ENCODE assay signal across 17 mouse cellular contexts in genomic region chr17:9162148-9162547, GRCm38 (mm10).
"Had no signal": no experiment of that assay in that cellular context is flagged by ENCODE, and none has a peak within 500 bp of the region (broad histone marks: within the 10 kb centered on the region; RNA-seq: fewer than 3 reads in every experiment).

No protein-coding gene starts in this region.

- H3K27ac ChIP-seq: lung, embryonic 15.5 days; macrophage; midbrain, embryonic 13.5 days; midbrain, embryonic 15.5 days; neural tube, embryonic 12.5 days; stomach, embryonic 15.5 days; stomach, postnatal 0 days had no signal

- H3K27me3 ChIP-seq: midbrain, embryonic 13.5 days; midbrain, embryonic 15.5 days; neural tube, embryonic 12.5 days; stomach, embryonic 15.5 days had no signal

- H3K4me3 ChIP-seq: lung, embryonic 15.5 days; midbrain, embryonic 13.5 days; midbrain, embryonic 15.5 days; neural tube, embryonic 12.5 days; stomach, embryonic 15.5 days had no signal

- DNase-seq: liver, postnatal 0 days; lung, adult 2 months; lung, postnatal 14 days; lung, postnatal 36 days; right cerebral cortex, postnatal 14 days; thymus, adult 2 months; thymus, postnatal 25 days; thymus, postnatal 4 days had no signal

- H3K4me1 ChIP-seq: neural tube, embryonic 12.5 days had no signal

- H3K9me3 ChIP-seq: lung, embryonic 15.5 days; midbrain, embryonic 13.5 days; midbrain, embryonic 15.5 days; neural tube, embryonic 12.5 days; stomach, embryonic 15.5 days had no signal

- H3K4me2 ChIP-seq: lung, embryonic 15.5 days; midbrain, embryonic 11.5 days; midbrain, embryonic 13.5 days; midbrain, embryonic 15.5 days; neural tube, embryonic 12.5 days; stomach, embryonic 15.5 days had no signal

- ATAC-seq: liver, postnatal 0 days; lung, postnatal 0 days; midbrain, embryonic 13.5 days; midbrain, embryonic 15.5 days had no signal

- H3K9ac ChIP-seq: liver, postnatal 0 days; lung, embryonic 15.5 days; midbrain, embryonic 13.5 days; midbrain, embryonic 15.5 days; neural tube, embryonic 12.5 days; stomach, embryonic 15.5 days had no signal

- H3K36me3 ChIP-seq: lung, embryonic 15.5 days; midbrain, embryonic 13.5 days; midbrain, embryonic 15.5 days; neural tube, embryonic 12.5 days; stomach, embryonic 15.5 days had no signal
